In genomic region chr6:135251849-135252727, GRCm38 (mm10) we compare ENCODE assay signal across 7 mouse cellular contexts. TPM values are rescaled to one million over a fixed set of nuclear protein-coding genes. Genes with fewer than 3 reads are reported as not detected.
DNase-seq lines count a peak whose midpoint lies in the region; ATAC-seq and TF ChIP-seq lines count a peak whose summit lies in the region.

No protein-coding gene starts in this region.

- no peaks in the 10 kb centered on the region for H3K9me3 ChIP-seq in embryonic facial prominence, embryonic 11.5 days (replicated peaks; ENCODE audit: control insufficient read depth, low read length)
- no peaks in the 10 kb centered on the region for H3K9me3 ChIP-seq in hindbrain, embryonic 11.5 days (ENCODE audit: control insufficient read depth, low read length)
- H3K9me3 ChIP-seq in lung, embryonic 14.5 days (ENCODE audit: low read depth, low read length) = no peaks in the 10 kb centered on the region
- no peaks in the 10 kb centered on the region for H3K9me3 ChIP-seq in stomach, embryonic 15.5 days

- H3K4me1 ChIP-seq in embryonic facial prominence, embryonic 11.5 days (ENCODE audit: control insufficient read depth, insufficient read depth, low read length) = peaks cover 3% of the 10 kb centered on the region
- H3K4me1 ChIP-seq in hindbrain, embryonic 11.5 days (replicated peaks; ENCODE audit: control insufficient read depth, insufficient read depth, low read length) = 0 out of 2 replicates have a peak, but pooled peaks cover 4% of the 10 kb centered on the region
- H3K4me1 ChIP-seq in lung, embryonic 14.5 days (ENCODE audit: insufficient read depth) = peaks cover 19% of the 10 kb centered on the region
- H3K4me1 ChIP-seq in stomach, embryonic 15.5 days = peaks cover 21% of the 10 kb centered on the region

- TF ChIP-seq CTCF in lung, embryonic 14.5 days (IDR thresholded peaks at IDR 0.05; ENCODE audit: low read depth) = no peak

- no peaks in the 10 kb centered on the region; the same call in 1 of the 2 replicates for H3K27me3 ChIP-seq in embryonic facial prominence, embryonic 11.5 days (ENCODE audit: control insufficient read depth, insufficient read depth, low read length)
- no peaks in the 10 kb centered on the region for H3K27me3 ChIP-seq in hindbrain, embryonic 11.5 days (ENCODE audit: control insufficient read depth, insufficient read depth, low read length)
- H3K27me3 ChIP-seq in lung, embryonic 14.5 days (ENCODE audit: insufficient read depth, low read length) = no peaks in the 10 kb centered on the region
- no peaks in the 10 kb centered on the region for H3K27me3 ChIP-seq in stomach, embryonic 15.5 days (replicated peaks)

- H3K9ac ChIP-seq in embryonic facial prominence, embryonic 11.5 days (replicated peaks; ENCODE audit: low read length) = peak overlapping the region; percentile 43
- H3K9ac ChIP-seq in hindbrain, embryonic 11.5 days (ENCODE audit: low read depth, low read length) = peak overlapping the region; percentile 44
- H3K9ac ChIP-seq in lung, embryonic 14.5 days = no peak overlapping the region
- no peak overlapping the region for H3K9ac ChIP-seq in stomach, embryonic 15.5 days

- 49% methylated on average over 24 of the region's 24 CpGs for WGBS in embryonic facial prominence, embryonic 11.5 days
- WGBS in hindbrain, embryonic 11.5 days = 49% methylated on average over 24 of the region's 24 CpGs
- WGBS in lung, embryonic 14.5 days = 44% methylated on average over 24 of the region's 24 CpGs
- 50% methylated on average over 24 of the region's 24 CpGs for WGBS in stomach, embryonic 15.5 days

- peak overlapping the region; percentile 39 for H3K4me2 ChIP-seq in embryonic facial prominence, embryonic 11.5 days (ENCODE audit: low read depth, low read length)
- H3K4me2 ChIP-seq in hindbrain, embryonic 11.5 days (replicated peaks; ENCODE audit: low read depth, low read length) = peak overlapping the region; percentile 36
- peak overlapping the region; percentile 41 for H3K4me2 ChIP-seq in lung, embryonic 14.5 days
- H3K4me2 ChIP-seq in stomach, embryonic 15.5 days = peak overlapping the region; percentile 46

- no peak for ATAC-seq in embryonic facial prominence, embryonic 11.5 days (replicated peaks; ENCODE audit: insufficient number of reproducible peaks, low FRiP score, low TSS enrichment, low read depth)
- peak; percentile 83 for ATAC-seq in hindbrain, embryonic 11.5 days (ENCODE audit: low FRiP score)
- peak; percentile 30 for ATAC-seq in lung, embryonic 14.5 days (ENCODE audit: insufficient read depth)
- ATAC-seq in stomach, embryonic 15.5 days (ENCODE audit: insufficient read depth, low FRiP score, low read depth) = peak; percentile 12; the same call in 1 of the 2 replicates

- DNase-seq in adipocyte (ENCODE audit: low spot score) = peak; percentile 61
- peak; percentile 28 for DNase-seq in embryonic facial prominence, embryonic 11.5 days (ENCODE audit: low spot score)
- DNase-seq in hindbrain, embryonic 11.5 days (ENCODE audit: low spot score) = no peak
- DNase-seq in lung, embryonic 14.5 days = peak; percentile 64
- DNase-seq in cerebellum, adult 9-10 months = no peak
- DNase-seq in urinary bladder, postnatal 25 days (ENCODE audit: low spot score) = no peak

- H3K36me3 ChIP-seq in embryonic facial prominence, embryonic 11.5 days (replicated peaks; ENCODE audit: control insufficient read depth, insufficient read depth, low read depth, low read length) = no peaks in the 10 kb centered on the region
- no peaks in the 10 kb centered on the region for H3K36me3 ChIP-seq in hindbrain, embryonic 11.5 days (ENCODE audit: control insufficient read depth, insufficient read depth, low read length)
- no peaks in the 10 kb centered on the region for H3K36me3 ChIP-seq in lung, embryonic 14.5 days (ENCODE audit: insufficient read depth)
- H3K36me3 ChIP-seq in stomach, embryonic 15.5 days = no peaks in the 10 kb centered on the region

- H3K4me3 ChIP-seq in embryonic facial prominence, embryonic 11.5 days (ENCODE audit: low read depth, low read length) = peak overlapping the region; percentile 19
- no peak overlapping the region for H3K4me3 ChIP-seq in hindbrain, embryonic 11.5 days (ENCODE audit: low read depth, low read length)
- 0 out of 2 replicates have a peak overlapping the region, but pooled peaks have one; percentile 5 for H3K4me3 ChIP-seq in lung, embryonic 14.5 days (ENCODE audit: low read depth, low read length)
- no peak overlapping the region; the same call in 1 of the 2 replicates for H3K4me3 ChIP-seq in stomach, embryonic 15.5 days (replicated peaks)

- H3K27ac ChIP-seq in embryonic facial prominence, embryonic 11.5 days (replicated peaks; ENCODE audit: low read depth, low read length) = peak overlapping the region; percentile 62
- no peak overlapping the region for H3K27ac ChIP-seq in hindbrain, embryonic 11.5 days (ENCODE audit: low read depth, low read length)
- H3K27ac ChIP-seq in lung, embryonic 14.5 days (ENCODE audit: low read depth) = peak overlapping the region; percentile 80
- H3K27ac ChIP-seq in stomach, embryonic 15.5 days = peak overlapping the region; percentile 66

RNA-seq across cellular contexts. Expression of gene Gsg1, which starts 2.1 kb away (rescaled TPM):
- polyA plus RNA-seq in embryonic facial prominence, embryonic 11.5 days (2014; fragmentation: Nextera tagmentation; extraction: Ambion mirVana) = 0.46 TPM in 1 of 2 replicates, not detected in the other
- 0.32 and 0.66 TPM in 2 replicates for polyA plus RNA-seq in hindbrain, embryonic 11.5 days (2014; fragmentation: Nextera tagmentation; extraction: Ambion mirVana)
- polyA plus RNA-seq in lung, embryonic 14.5 days (2014; fragmentation: Nextera tagmentation; extraction: Ambion mirVana) = 6.0 and 7.7 TPM in 2 replicates
- polyA plus RNA-seq in stomach, embryonic 15.5 days (2015; fragmentation: Nextera tagmentation; extraction: Ambion mirVana) = 0.17 and 0.72 TPM in 2 replicates

RNA-seq across cellular contexts. Expression of gene Hebp1, which starts 54.3 kb away (rescaled TPM):
- 3.1 and 3.7 TPM in 2 replicates for polyA plus RNA-seq in embryonic facial prominence, embryonic 11.5 days (2014; fragmentation: Nextera tagmentation; extraction: Ambion mirVana)
- polyA plus RNA-seq in hindbrain, embryonic 11.5 days (2014; fragmentation: Nextera tagmentation; extraction: Ambion mirVana) = 2.6 and 4.1 TPM in 2 replicates
- polyA plus RNA-seq in lung, embryonic 14.5 days (2014; fragmentation: Nextera tagmentation; extraction: Ambion mirVana) = 2.5 and 2.7 TPM in 2 replicates
- polyA plus RNA-seq in stomach, embryonic 15.5 days (2015; fragmentation: Nextera tagmentation; extraction: Ambion mirVana) = 27.6 and 32.2 TPM in 2 replicates

RNA-seq across cellular contexts. Expression of gene Fam234b, which starts 54.3 kb away (rescaled TPM):
- polyA plus RNA-seq in embryonic facial prominence, embryonic 11.5 days (2014; fragmentation: Nextera tagmentation; extraction: Ambion mirVana) = 25.0 and 25.2 TPM in 2 replicates
- polyA plus RNA-seq in hindbrain, embryonic 11.5 days (2014; fragmentation: Nextera tagmentation; extraction: Ambion mirVana) = 32.5 and 34.2 TPM in 2 replicates
- polyA plus RNA-seq in lung, embryonic 14.5 days (2014; fragmentation: Nextera tagmentation; extraction: Ambion mirVana) = 22.4 and 25.2 TPM in 2 replicates
- polyA plus RNA-seq in stomach, embryonic 15.5 days (2015; fragmentation: Nextera tagmentation; extraction: Ambion mirVana) = 29.7 and 34.3 TPM in 2 replicates

RNA-seq across cellular contexts. Expression of gene Pbp2, which starts 58.1 kb away (rescaled TPM):
- polyA plus RNA-seq in embryonic facial prominence, embryonic 11.5 days (2014; fragmentation: Nextera tagmentation; extraction: Ambion mirVana) = not detected in 2 replicates
- 0.22 TPM in 1 of 2 replicates, not detected in the other for polyA plus RNA-seq in hindbrain, embryonic 11.5 days (2014; fragmentation: Nextera tagmentation; extraction: Ambion mirVana)
- polyA plus RNA-seq in lung, embryonic 14.5 days (2014; fragmentation: Nextera tagmentation; extraction: Ambion mirVana) = 0.38 and 0.53 TPM in 2 replicates
- 1.0 and 4.0 TPM in 2 replicates for polyA plus RNA-seq in stomach, embryonic 15.5 days (2015; fragmentation: Nextera tagmentation; extraction: Ambion mirVana)

Comparison
In these comparisons a context has a peak if more than half of its experiments do, and no peak if none do; other contexts are left out.
1. DNase-seq: peak in adipocyte (single experiment), embryonic facial prominence, embryonic 11.5 days (single experiment) and lung, embryonic 14.5 days (single experiment); none in hindbrain, embryonic 11.5 days (single experiment), cerebellum, adult 9-10 months (single experiment) and urinary bladder, postnatal 25 days (single experiment).
2. H3K4me3 ChIP-seq: peak in embryonic facial prominence, embryonic 11.5 days (single experiment) and lung, embryonic 14.5 days (single experiment); none in hindbrain, embryonic 11.5 days (single experiment) and stomach, embryonic 15.5 days (single experiment).
3. H3K9ac ChIP-seq: peak in embryonic facial prominence, embryonic 11.5 days (single experiment) and hindbrain, embryonic 11.5 days (single experiment); none in lung, embryonic 14.5 days (single experiment) and stomach, embryonic 15.5 days (single experiment).
4. Peak in every context shown above with its lines, with median percentiles within 50 percentile points of each other: H3K4me2 ChIP-seq.